Mouse (Mus musculus): Measurements from ENCODE around the gene Orc3. TPM values are rescaled to one million over a fixed set of nuclear protein-coding genes. Genes with fewer than 3 reads are reported as not detected.
A peak's percentile ranks its signal among the peaks of the same experiment; 100 is the strongest.

Orc3 gene
- 10 to 100 TPM; 58.4 to 78.6 (median 70.1) TPM for total RNA-seq (2022)

DNA sequence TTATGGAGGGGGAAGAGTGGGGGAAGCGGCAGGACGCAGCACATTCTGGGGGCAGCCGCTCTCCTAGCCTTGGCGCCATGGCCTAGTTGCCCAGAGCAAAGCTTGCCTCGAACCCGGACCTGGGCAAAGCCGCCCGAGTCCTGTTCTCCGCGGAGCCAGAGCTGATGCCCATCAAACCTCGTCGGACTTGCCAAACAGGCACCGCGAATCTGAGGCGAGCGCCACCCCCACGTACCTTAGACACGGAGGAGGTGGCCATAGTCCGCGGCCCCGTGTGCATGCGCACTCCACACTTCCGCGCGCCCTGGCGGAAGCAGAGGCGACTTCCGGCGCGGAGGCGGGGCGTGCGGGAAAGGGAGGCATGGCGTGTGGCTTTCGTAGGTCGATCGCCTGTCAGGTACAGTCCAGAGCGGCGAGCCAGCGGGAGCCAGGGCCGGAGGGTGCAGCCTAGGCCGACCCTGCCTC is at the start of gene Orc3, which contains the start of gene Rars2:
Gene Orc3, minus strand, starts transcription at position 315 of the 465 bp plus-strand sequence.
Gene Rars2, plus strand, starts transcription at position 328 of the 465 bp plus-strand sequence.
- peak; percentile 89 for DNase-seq

DNA sequence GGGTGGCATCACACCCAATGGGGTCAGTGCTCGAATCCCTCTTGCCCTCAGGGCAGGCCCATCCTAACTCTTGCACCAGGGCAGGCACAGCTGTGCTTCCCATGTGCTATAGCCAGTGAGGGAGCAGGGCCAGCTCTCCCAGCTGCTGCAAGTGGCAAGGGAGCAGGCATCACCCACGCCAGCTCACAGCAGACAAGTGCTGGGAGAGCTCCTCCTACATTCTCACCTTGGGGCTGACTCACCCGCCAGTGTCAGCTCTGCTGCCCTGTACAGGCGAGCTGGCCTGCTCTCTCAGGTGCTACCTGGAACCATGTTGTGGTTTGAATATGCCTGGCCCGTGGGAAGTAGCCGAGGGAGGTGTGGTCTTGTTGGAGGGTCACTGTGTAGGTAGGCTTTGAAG is 47.2 kb upstream of the Orc3 start:
- no peak for DNase-seq

DNA sequence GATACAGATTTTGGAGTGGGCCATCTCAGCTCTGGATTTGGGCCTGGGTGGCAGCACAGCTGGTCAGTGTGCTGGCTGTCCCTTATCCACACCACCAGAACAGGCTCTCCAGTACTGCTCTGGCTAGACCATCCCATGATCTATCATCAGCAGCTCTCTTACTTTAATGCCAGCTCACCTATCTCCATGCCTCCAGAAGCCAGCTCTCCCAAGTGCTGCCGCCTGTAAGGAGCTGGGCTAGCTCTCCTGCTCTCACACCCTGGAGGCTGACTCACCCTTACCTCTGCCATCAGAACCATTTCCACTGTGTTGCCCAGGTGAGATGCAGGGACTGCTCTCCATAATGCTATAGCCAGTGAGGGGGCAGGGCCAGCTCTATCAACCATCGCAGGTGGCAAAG is 46.8 kb upstream of the Orc3 start:
- DNase-seq, result no peak

DNA sequence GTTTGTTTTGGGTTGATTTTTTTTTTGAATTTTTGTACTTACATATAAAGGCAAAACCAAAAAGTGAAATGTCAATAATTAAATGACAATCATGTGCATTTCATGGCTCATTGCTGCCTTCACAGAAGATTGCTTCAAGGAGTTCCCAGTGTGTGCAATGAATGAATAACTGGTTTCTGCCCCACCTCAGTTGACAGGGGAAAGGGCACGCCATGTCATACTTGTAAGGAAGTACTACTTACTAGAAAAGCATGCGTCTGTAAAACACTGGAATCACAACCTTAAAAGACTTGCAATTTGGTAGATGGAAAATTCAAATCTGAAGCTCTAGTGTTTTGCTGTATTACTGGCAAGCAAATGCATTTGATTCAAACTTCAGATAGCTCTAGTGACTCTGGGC is 44.3 kb upstream of the Orc3 start:
- DNase-seq, result no peak

DNA sequence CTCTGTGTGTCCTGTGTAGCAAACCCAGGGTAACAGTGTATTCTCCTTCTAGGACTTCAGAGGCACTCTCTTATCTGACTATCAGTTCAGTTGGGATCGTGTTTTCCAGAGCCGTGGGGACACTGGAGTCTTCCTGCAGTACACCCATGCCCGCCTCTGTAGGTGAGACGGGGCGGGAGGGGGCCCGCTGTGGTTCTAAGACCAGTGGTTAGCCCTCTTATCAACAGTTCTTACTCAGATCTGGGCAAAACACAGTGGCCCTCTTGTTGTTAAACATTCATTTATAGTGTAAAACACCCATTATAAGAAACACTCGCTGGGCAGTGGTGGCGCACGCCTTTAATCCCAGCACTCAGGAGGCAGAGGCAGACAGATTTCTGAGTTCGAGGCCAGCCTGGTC is 41.4 kb upstream of the Orc3 start:
- DNase-seq, result no peak

DNA sequence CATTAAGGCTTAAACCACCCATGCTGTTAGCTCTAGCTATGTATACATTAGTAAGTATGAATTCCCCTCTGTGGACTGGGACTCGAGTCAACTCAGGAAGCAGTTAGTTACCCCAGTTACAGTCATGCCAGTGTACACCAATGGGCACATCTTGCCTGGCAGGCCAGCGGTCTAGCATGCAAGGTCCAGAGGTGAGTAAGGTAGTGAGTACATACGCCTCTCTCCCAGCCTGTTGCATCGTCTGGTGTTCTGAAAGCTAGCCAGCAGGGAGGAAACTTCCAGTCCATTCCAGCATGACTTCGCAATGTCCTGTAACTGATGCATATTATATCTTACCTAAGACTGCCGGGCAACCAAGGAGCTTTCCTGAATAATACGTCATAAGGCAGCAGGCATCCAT is 38.4 kb upstream of the Orc3 start:
- no peak for DNase-seq

DNA sequence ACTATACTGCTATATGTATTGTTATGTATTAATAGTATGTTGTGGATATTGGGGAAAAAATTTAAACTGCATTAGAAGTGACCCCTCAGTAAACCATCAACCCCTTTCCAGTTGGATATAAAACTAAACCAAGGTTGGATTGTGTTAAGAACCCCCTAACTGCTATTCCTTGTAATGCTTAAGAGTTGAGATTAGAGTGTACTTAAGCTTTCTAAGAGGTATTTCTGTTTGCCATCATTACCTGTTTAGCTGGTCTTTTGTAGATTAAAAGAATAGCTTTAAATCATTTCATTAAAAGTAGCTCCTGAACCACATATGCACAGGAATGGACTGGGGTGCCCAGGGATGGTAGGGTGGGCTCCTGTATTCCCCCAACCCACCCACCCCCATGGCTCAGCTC is 30.0 kb upstream of the Orc3 start:
- no peak for DNase-seq

DNA sequence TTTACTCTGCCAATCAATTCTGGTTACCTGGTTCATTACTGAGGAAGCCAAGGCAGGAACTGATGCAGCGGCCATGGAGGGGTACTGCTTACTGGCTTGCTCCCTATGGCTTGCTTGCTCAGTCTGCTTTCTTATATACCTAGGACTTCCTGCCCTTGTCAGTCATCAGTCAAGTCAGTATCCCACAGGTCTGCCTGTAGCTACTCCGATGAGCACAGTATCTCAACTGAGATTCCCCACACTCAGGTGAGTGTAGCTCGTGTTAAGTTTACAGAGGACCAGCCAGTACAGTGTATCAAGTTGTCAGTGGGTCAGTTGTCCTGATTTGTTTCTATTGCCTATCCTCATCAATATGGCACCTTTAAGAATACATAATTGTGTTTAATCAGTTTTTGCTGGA is 26.0 kb upstream of the Orc3 start:
- DNase-seq, result no peak

DNA sequence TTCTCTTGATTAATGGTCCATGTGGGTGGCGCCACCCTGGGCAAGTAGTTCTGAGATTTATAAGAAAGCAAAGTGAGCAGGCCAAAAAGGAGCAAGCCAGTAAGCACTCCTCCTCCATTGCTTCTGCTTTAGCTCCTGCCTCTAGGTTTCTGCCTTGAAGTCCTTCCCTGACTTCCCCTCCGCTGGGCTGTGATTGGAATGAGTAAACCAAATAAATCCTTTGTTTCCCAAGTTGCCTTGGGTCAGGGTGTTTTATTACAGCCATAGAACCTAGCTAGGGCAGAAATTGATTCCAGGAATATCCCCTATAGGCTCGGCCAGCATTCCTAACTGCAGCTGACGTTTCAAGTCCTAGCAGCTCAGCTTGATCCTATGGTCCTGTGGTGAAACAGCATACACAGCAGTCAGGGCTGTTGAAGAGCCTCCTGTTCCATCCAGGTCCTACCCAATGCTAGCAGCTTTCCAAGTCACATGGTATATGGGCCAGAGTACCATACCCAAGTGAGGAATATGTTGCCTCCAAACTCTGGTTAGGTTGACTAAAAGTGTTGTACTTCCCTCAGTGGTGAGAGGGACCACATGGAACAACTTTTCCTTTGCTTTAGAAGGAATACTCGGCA is 25.1 kb upstream of the Orc3 start:
- no peak for DNase-seq

DNA sequence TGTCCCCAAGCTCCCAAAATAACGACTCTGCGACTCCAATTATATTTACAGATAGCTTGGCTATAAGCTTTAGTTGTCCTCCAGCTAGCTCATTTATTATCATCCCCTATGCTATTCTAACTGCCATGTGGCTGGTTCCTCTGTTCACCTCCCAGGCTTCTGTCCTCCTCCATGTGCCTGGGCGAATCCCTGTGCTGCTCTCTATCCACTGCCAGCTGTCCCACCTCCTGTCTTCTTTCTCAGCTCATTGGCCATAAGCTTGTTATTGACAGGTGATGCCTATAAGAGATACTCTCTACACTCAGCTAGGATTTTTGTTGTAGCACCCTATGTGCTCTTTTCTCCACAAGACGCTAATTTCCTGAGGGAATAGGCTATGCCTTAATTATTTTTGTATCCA is 23.1 kb upstream of the Orc3 start:
- no peak for DNase-seq

DNA sequence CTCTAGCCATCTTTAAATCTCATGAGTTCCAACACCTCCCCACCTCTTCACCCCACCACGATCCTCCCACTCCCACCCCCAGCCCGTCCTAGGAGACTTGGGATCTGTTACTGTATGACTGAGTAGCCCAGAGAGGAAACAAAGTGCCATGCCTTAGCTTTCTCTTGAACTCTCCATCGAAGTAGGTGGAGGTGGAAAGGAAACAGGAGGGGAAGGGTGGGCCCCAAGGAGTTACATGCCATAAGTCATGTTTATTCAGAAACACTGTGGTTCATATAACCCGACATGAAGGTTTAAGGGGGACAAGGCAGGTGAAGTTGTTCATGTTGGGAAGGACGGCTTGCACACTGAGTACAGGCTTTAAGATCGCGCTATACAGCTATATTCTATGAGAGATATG is 22.6 kb upstream of the Orc3 start:
- no peak for DNase-seq

DNA sequence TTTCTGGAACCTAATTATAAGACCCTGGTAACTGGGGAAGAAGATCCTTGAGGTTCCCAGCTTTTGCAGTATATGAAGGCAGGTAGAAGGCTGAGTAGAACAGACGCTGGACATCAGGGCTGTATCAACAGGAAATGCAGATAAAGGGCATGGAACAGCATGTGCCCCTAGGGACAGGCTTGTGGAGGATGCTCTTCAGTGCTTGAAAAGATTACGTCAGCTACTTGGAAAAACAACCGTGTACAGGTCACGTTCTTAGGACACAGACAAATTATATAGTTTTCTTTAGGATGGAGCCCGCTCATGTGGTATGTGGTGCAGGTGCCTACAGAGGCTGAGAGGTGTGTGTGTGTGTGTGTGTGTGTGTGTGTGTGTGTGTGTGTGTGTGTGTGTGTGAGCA is 21.3 kb upstream of the Orc3 start:
- DNase-seq, result no peak

DNA sequence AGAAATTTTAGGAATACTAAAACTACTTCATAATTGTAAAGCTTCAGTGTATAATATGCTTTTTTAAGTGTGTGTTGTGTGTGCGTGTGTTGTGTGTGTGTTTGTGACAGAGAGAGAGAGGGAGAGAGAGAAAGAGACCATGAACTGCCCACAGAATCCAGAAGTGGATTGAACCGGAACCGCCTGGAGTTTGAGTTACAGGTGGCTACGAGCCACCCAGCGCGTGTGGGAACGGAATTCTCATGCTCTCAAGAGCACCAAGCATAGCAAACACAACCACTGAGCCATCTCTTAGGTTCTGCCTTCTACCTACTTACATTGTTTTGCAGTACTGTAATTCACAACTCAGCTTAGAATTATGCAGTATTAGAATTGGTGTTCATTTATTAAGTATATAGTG is 19.4 kb upstream of the Orc3 start:
- DNase-seq, result no peak

DNA sequence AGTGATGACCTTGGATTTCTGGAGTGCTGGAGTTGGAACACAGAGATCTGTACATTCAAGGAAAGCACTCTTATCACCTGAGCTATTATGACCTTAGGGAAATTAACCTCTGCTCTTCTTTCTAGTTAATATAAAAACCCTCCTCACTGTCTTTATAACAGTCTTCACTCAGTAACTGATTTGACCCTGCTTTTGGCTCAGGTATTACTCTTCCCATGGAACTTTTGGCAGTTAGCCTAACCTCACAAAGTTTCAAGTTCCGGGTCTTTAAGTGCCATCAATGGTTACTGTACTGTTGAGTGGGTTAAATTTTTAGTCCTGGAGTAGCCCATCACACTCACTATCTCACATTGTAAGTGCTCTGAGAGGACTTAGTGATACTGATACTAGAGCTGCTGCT is 15.2 kb upstream of the Orc3 start:
- no peak for DNase-seq

DNA sequence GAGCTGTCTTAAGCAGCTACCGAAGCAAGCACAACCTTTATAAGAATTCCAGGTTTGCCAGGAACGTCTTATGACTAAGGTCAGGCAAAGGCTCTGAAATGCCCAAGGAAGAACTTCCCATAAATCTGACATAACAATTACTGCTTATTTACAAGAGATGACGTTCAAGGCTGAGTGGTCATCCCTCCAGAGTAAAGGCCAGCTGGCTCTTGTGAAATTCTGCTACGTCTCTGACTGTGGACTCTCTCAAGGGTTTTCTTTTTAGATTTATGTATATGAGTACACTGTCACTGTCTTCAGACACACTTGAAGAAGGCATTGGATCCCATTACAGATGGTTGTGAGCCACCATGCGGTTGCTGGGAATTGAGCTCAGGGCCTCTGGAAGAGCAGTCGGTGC is 11.7 kb upstream of the Orc3 start:
- peak; percentile 53 for DNase-seq

DNA sequence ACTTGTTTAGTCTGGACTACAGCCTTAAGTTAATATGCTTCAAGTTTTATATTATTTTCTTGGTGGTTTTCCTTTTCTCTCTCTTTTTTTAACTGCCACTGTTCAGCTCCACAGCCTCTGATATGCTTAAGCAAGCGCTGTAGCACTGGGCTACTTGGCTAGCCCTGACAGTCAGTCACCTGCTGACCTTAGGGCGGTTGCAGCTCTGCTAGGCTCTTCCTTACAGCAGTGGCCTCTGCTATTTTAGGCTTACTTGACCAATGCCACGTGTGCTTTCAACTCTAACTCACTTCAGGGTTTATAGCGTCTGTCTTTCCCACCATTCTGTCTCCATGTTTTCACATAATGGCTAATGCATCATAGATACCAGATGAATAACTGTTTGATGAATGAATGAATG is 10.8 kb upstream of the Orc3 start:
- no peak for DNase-seq

DNA sequence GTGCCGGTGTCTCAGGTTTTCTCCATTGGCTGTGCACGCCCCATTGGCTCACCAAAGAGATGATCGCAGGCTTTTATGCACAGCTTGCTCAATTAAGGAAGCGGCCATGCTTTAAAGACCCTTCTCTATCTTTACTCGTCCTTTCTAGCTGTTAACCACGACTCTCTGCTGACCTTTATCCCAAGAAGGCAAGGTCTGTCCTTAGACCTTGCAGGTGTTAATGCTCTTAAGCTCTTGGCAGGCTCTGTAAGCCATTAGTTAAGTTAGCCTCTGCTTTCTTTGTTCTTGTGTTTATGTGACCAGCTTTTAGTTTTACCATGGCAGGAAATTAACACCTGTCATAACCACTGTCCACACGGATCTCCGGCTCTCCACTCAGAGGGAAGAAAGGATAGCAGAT is 1.4 kb upstream of the Orc3 start:
- DNase-seq, result no peak

DNA sequence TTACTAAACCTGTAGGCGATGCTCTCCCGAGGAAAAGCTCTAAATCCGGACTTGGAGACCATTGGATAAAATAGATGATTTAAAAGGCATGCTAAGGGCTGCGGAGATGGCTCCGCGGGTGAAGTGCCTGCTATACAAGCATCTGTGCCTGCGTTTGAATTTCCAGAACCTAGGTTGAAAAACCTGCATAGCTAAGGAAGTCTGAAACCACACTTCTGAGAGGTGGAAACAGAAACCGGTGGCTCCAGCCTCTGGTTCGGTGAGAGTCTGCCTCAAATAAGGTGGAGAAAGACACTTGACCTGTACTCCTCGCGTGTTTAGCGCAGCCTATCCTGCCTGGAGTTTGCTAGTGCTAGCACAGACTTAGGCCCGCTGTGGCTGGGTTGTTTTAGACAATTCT is 559 bp upstream of the Orc3 start:
- no peak for DNase-seq

DNA sequence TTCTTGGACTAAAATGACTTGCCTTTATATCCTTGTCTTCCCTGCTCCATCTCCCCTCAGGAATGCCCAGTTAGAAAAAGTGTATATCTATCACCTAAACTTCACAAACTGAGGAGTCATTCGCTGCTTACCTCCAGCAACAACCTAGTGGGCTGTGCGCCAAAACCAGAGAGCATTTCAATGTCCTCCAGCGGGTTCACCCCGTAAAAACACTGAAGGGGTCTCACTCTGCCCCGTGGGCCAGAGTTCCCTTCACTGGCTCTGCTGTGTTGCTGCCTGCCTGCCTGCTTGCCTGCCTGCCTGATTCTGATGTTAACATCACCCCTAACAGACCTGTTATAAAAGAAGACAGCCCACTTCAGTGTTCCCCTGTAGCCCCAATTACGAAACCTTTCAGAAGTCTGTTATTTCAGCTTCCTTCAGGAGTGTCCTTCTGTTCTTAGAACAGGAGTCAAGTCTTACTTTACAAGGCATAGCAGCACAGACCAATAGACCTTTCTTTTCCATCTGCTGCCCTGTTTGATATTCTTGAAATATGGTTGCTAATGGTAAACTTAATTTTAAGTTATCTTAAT is 1.1 kb downstream of the Orc3 start:
- DNase-seq, result no peak

DNA sequence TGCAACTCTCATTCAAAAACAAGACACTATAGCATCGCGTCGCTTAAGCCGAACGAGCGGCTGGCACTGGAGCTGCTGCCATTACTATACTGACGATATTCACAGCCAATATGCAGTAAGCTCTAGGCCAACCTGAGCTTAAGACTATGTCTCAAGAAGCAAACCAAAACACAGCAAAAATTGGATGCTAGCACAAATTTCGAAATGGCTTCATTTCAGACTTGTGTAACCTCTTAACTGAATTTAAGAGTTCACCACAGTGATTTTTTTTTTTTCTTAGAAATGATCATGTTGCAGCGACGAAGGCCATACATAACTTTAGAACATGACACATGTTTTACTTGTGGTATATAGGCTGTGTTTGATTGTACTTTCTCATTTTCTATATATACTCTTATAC is 8.1 kb downstream of the Orc3 start:
- DNase-seq, result no peak

DNA sequence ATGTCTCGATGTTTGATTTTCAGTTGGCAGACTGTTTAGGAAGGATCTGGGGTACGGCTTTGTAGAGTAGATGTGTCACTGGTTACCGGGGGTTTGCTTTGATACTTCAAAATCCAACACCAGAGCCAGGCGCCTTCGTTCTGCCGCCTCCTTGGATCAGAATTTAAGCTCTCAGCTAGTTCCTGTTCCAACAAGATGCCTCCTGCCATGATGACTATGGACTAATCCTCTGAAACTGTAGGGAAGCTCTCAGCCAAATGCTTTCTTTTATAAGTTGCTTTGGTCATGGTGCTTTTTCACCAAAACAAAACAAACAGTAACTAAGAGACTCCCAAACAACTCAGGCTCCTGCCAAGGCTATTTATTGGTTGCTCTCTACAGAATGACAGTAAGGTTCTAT is 11.6 kb downstream of the Orc3 start:
- no peak for DNase-seq

DNA sequence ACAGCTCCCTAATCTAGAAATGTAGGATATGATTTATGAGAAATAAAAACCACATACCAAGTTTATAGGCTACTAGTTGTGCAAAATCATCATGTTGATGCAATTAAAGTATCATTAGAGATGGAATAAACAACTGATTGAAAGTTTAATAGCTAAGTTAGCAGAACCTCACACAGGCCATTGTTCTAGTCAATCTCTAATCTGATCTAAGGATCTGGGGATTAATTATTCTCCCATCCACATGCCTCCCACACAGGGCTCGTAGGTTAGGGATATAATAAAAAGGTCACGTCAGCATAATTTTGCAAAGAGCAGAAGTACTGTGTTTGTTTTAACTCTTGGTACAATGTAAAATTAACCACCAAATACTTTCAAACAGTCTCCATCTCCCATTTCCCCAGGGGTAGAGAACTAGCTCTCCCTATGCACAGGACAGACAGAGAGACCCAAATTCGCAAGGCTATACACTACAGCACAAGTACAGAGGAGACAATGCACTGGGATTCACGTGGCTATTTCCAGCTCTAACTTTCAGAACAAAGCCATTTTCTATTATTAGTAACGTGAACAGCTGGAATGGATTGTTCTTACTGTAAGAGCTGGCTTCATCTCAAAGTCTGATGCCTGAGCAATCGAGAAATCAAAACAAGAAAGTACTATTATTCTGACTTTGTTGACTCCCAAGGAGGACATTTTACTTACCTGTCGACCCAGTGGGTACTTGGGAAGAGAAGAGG is 29.7 kb downstream of the Orc3 start:
- no peak for DNase-seq

DNA sequence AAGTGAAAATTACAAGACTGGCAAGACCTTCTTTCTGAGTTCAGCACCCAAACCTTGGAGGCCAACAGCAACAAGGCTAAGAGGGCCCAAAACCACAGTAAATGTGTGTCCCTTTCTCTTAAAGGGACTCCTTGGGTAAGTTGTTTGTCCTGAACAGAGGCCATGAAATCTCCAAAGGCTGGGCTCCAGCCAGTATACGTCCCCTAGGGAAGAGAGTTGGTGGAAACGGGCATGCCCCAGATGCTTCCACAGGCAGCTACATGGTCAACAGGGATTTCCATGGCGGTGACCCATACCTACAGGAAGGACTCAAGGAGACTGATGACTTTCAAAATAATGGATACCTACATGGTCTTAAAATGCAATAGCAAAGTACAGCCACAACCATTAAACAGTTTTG is 31.3 kb downstream of the Orc3 start:
- DNase-seq, result no peak

DNA sequence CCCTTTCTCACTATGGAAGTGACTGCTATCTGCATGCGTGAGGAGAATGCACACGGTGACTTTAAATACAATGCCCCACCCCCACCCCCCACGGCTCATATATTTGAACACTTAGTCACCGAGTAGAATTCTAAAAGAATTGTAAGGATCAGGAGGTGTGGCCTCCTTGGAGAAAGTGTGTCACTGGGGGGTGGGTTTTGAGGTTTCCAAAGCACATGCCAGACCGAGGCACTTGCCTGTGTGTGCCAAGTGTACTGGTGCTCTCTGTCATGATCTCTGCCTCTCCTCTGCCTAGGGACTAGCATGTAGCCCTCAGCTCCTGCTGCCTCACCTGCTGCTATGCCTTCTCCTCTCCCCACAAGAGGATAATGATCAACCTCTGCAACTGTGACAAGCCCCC is 32.3 kb downstream of the Orc3 start:
- DNase-seq, result no peak

All from adrenal gland, adult 8-10 months (tissue).